ENCODE assay signal across 15 mouse cellular contexts in the genomic region with DNA sequence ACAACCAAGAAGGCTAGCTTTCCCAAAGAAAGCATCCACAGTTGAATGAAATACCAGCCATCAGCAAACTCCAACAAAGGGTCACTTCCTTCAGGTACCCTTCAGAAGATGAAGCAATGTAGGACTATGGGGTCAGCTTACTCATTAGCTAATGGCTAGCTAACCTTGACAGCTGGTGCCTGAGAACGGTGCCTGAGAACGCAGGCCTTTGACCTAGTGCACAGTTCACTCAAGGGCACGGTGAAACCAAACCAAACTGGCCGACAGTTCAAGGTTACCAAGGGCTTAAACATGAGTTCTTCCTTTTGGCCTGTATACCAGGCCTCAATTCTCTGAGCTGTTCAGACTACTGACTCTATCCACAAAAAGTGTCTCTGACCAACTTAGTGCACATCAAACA.
DNase-seq lines count a peak whose midpoint lies in the region; ATAC-seq and TF ChIP-seq lines count a peak whose summit lies in the region.
"Had no signal": no experiment of that assay in that cellular context is flagged by ENCODE, and none has a peak within 500 bp of the region (broad histone marks: within the 10 kb centered on the region; RNA-seq: fewer than 3 reads in every experiment).

No protein-coding gene starts in this region.

- WGBS in embryonic facial prominence, embryonic 13.5 days, result 43% methylated on average over 4 of the region's 4 CpGs
- WGBS in liver, embryonic 11.5 days, result 73% methylated on average over 4 of the region's 4 CpGs
- 98% methylated on average over 4 of the region's 4 CpGs for WGBS in midbrain, postnatal 0 days
- WGBS in midbrain, embryonic 10.5 days, result 88% methylated on average over 4 of the region's 4 CpGs

- no peak for ATAC-seq in embryonic facial prominence, embryonic 13.5 days (ENCODE audit: insufficient number of reproducible peaks, insufficient read depth, low FRiP score, low TSS enrichment, low read depth)
- 0 out of 2 replicates have a peak, but pooled peaks have one; percentile 63 for ATAC-seq in liver, embryonic 11.5 days (replicated peaks; ENCODE audit: low FRiP score)
- no peak for ATAC-seq in midbrain, postnatal 0 days (ENCODE audit: low FRiP score)
- ATAC-seq: midbrain, embryonic 15.5 days had no signal

- peaks cover 73% of the 10 kb centered on the region for H3K4me1 ChIP-seq in embryonic facial prominence, embryonic 13.5 days
- H3K4me1 ChIP-seq in liver, embryonic 11.5 days (replicated peaks; ENCODE audit: control insufficient read depth, insufficient read depth, low read length), result peaks cover 10% of the 10 kb centered on the region
- no peaks in the 10 kb centered on the region; the same call in 1 of the 2 replicates for H3K4me1 ChIP-seq in midbrain, postnatal 0 days (ENCODE audit: insufficient read depth, low read length)
- peaks cover 23% of the 10 kb centered on the region for H3K4me1 ChIP-seq in midbrain, embryonic 10.5 days

- no peak overlapping the region for H3K9ac ChIP-seq in embryonic facial prominence, embryonic 13.5 days
- no peak overlapping the region for H3K9ac ChIP-seq in liver, embryonic 11.5 days (ENCODE audit: low read depth, low read length)
- no peak overlapping the region for H3K9ac ChIP-seq in midbrain, postnatal 0 days (replicated peaks; ENCODE audit: low read length, poor library complexity, severe bottlenecking)
- H3K9ac ChIP-seq: midbrain, embryonic 15.5 days; neural tube, embryonic 13.5 days had no signal

- TF ChIP-seq CTCF in midbrain, postnatal 0 days (IDR thresholded peaks at IDR 0.05), result no peak

- H3K4me2 ChIP-seq in embryonic facial prominence, embryonic 13.5 days, result no peak overlapping the region
- no peak overlapping the region for H3K4me2 ChIP-seq in liver, embryonic 11.5 days
- no peak overlapping the region for H3K4me2 ChIP-seq in midbrain, postnatal 0 days (ENCODE audit: low read depth, low read length, poor library complexity, severe bottlenecking)
- H3K4me2 ChIP-seq: midbrain, embryonic 15.5 days; neural tube, embryonic 13.5 days had no signal

- no peaks in the 10 kb centered on the region for H3K9me3 ChIP-seq in embryonic facial prominence, embryonic 13.5 days
- H3K9me3 ChIP-seq in liver, embryonic 11.5 days (ENCODE audit: control insufficient read depth, low read length), result no peaks in the 10 kb centered on the region
- no peaks in the 10 kb centered on the region for H3K9me3 ChIP-seq in midbrain, postnatal 0 days (ENCODE audit: low read length)
- H3K9me3 ChIP-seq in midbrain, embryonic 10.5 days (replicated peaks), result no peaks in the 10 kb centered on the region
- H3K9me3 ChIP-seq: midbrain, embryonic 15.5 days; neural tube, embryonic 13.5 days had no signal

- H3K27ac ChIP-seq in embryonic facial prominence, embryonic 13.5 days, result peak overlapping the region; percentile 89
- H3K27ac ChIP-seq in liver, embryonic 11.5 days (ENCODE audit: low read depth, low read length), result no peak overlapping the region
- no peak overlapping the region for H3K27ac ChIP-seq in midbrain, postnatal 0 days (ENCODE audit: low read depth, low read length)
- H3K27ac ChIP-seq in midbrain, embryonic 10.5 days (replicated peaks), result no peak overlapping the region
- H3K27ac ChIP-seq: midbrain, embryonic 15.5 days; neural tube, embryonic 13.5 days had no signal

- H3K36me3 ChIP-seq in embryonic facial prominence, embryonic 13.5 days, result peaks cover 19% of the 10 kb centered on the region
- no peaks in the 10 kb centered on the region for H3K36me3 ChIP-seq in liver, embryonic 11.5 days (ENCODE audit: control insufficient read depth, insufficient read depth, low read length)
- no peaks in the 10 kb centered on the region for H3K36me3 ChIP-seq in midbrain, postnatal 0 days (ENCODE audit: insufficient read depth, low read length)
- peaks cover 54% of the 10 kb centered on the region for H3K36me3 ChIP-seq in midbrain, embryonic 10.5 days
- H3K36me3 ChIP-seq: midbrain, embryonic 15.5 days had no signal

- H3K27me3 ChIP-seq in embryonic facial prominence, embryonic 13.5 days, result no peaks in the 10 kb centered on the region
- no peaks in the 10 kb centered on the region for H3K27me3 ChIP-seq in liver, embryonic 11.5 days (replicated peaks; ENCODE audit: control insufficient read depth, insufficient read depth, low read length)
- no peaks in the 10 kb centered on the region for H3K27me3 ChIP-seq in midbrain, postnatal 0 days (ENCODE audit: insufficient read depth, low read length)
- H3K27me3 ChIP-seq in midbrain, embryonic 10.5 days (ENCODE audit: low read depth, poor library complexity, severe bottlenecking), result no peaks in the 10 kb centered on the region
- H3K27me3 ChIP-seq: midbrain, embryonic 15.5 days; neural tube, embryonic 13.5 days had no signal

- H3K4me3 ChIP-seq in embryonic facial prominence, embryonic 13.5 days, result no peak overlapping the region
- no peak overlapping the region for H3K4me3 ChIP-seq in liver, embryonic 11.5 days (ENCODE audit: low read depth, low read length)
- no peak overlapping the region for H3K4me3 ChIP-seq in midbrain, postnatal 0 days (ENCODE audit: low read depth, low read length)
- no peak overlapping the region for H3K4me3 ChIP-seq in midbrain, embryonic 10.5 days
- H3K4me3 ChIP-seq: midbrain, embryonic 15.5 days; neural tube, embryonic 13.5 days had no signal

- peak; percentile 40 for DNase-seq in adrenal gland, adult 2 months
- no peak for DNase-seq in adrenal gland, postnatal 4 days (ENCODE audit: low spot score in 2 of 2)
- peak; percentile 42 for DNase-seq in kidney, postnatal 10 days
- DNase-seq in liver, embryonic 11.5 days (ENCODE audit: low spot score), result no peak
- DNase-seq in testis, postnatal 14 days (ENCODE audit: low spot score), result no peak
- no peak for DNase-seq in midbrain, postnatal 0 days (ENCODE audit: low spot score)
- DNase-seq in midbrain, embryonic 10.5 days (ENCODE audit: low spot score), result no peak
- DNase-seq: adrenal gland, postnatal 25 days; heart, adult 18-20 months; heart, postnatal 14 days; lung, postnatal 14 days; thymus, adult 18-20 months had no signal

Comparison
In these comparisons a context has a peak if more than half of its experiments do, and no peak if none do; other contexts are left out.
1. DNase-seq: peak in adrenal gland, adult 2 months (single experiment) and kidney, postnatal 10 days (single experiment); none in adrenal gland, postnatal 4 days (0 of 2), liver, embryonic 11.5 days (single experiment), testis, postnatal 14 days (single experiment), midbrain, postnatal 0 days (single experiment) and midbrain, embryonic 10.5 days (single experiment).